Mouse (Mus musculus) liver, embryonic 11.5 days (tissue): Measurements from ENCODE around the gene Tead2. TPM values are rescaled to one million over a fixed set of nuclear protein-coding genes. Genes with fewer than 3 reads are reported as not detected.

ENCODE experiments used
- ATAC-seq: fragments of 200-750 bp; cut with Nextera tagmentation; replicated peaks from 2 replicates; pipeline ENCODE4 v1.8.0; 2017; ENCODE audit warnings: moderate number of reproducible peaks, mild to moderate bottlenecking, moderate TSS enrichment, moderate library complexity; ENCODE audit not compliant: low FRiP score
- DNase-seq: peaks from one replicate; pipeline ENCODE4 v3.0.0-alpha.2; 2017; ENCODE audit warnings: low spot score
- H3K27ac ChIP-seq: fragments of 300-500 bp; sonication (generic); 2 replicates; pipeline ENCODE4 v1.5.1; 2014; ENCODE audit warnings: mild to moderate bottlenecking, low read depth, low read length, control low read depth
- H3K27me3 ChIP-seq: fragments of 300-500 bp; sonication (generic); replicated peaks from 2 replicates; pipeline ENCODE4 v1.6.1; 2014; ENCODE audit warnings: low read length, mixed read lengths; ENCODE audit not compliant: control insufficient read depth, insufficient read depth
- H3K36me3 ChIP-seq: fragments of 300-500 bp; sonication (generic); 2 replicates; pipeline ENCODE4 v1.6.1; 2014; ENCODE audit warnings: mild to moderate bottlenecking, low read length, moderate library complexity, mixed read lengths; ENCODE audit not compliant: control insufficient read depth, insufficient read depth
- H3K4me1 ChIP-seq: fragments of 300-500 bp; sonication (generic); replicated peaks from 2 replicates; pipeline ENCODE4 v1.6.1; 2014; ENCODE audit warnings: low read length, mixed read lengths; ENCODE audit not compliant: control insufficient read depth, insufficient read depth
- H3K4me2 ChIP-seq: fragments of 300-500 bp; sonication (generic); 2 replicates; pipeline ENCODE4 v1.6.1; 2014; ENCODE audit warnings: mild to moderate bottlenecking, control low read depth, moderate library complexity
- H3K4me3 ChIP-seq: fragments of 300-500 bp; sonication (generic); 2 replicates; pipeline ENCODE4 v1.5.1; 2014; ENCODE audit warnings: low read depth, low read length, control low read depth
- H3K9ac ChIP-seq: fragments of 300-500 bp; sonication (generic); 2 replicates; pipeline ENCODE4 v1.6.1; 2014; ENCODE audit warnings: low read depth, low read length, control low read depth
- H3K9me3 ChIP-seq: fragments of 300-500 bp; sonication (generic); 2 replicates; pipeline ENCODE4 v1.6.1; 2016; ENCODE audit warnings: low read length, inconsistent platforms, mixed read lengths; ENCODE audit not compliant: control insufficient read depth
- WGBS: fragments of 180-500 bp; shearing (Covaris S2); extraction: QIAGEN DNeasy Blood & Tissue Kit; methylation state at CpG from one replicate; pipeline ENCODE4 v1.1.7; 2014; 5-methylcytosine and 5-hydroxymethylcytosine counted together
- polyA plus RNA-seq: library from polyadenylated mRNA; unstranded; fragments of >200 nt; fragmentation: Nextera tagmentation; extraction: Ambion mirVana; gene quantifications from 2 replicates; pipeline ENCODE4 v1.2.1, GENCODE M21; 2014

Tead2 gene
- polyA plus RNA-seq, 1 experiment from 2014 or later = 75.9 TPM

- no peaks in the 10 kb centered on the region for H3K27me3 ChIP-seq
- ATAC-seq (no peak), DNase-seq (no peak)
- H3K9ac ChIP-seq = no peak overlapping the region
- H3K36me3 ChIP-seq = peaks cover 42% of the 10 kb centered on the region
- H3K27ac ChIP-seq = no peak overlapping the region
- peaks cover 4% of the 10 kb centered on the region for H3K4me1 ChIP-seq
- no peak overlapping the region for H3K4me2 ChIP-seq
- no peak overlapping the region for H3K4me3 ChIP-seq
- H3K9me3 ChIP-seq = no peaks in the 10 kb centered on the region
- 92% methylated on average over 18 of the region's 18 CpGs for WGBS
These were observed 13.0 kb downstream of the Tead2 start for GRCm38 (mm10) chr7:45228548-45228947.

GRCm38 (mm10) chr7:45229046-45229445, 13.5 kb downstream of the Tead2 start:
- Histone ChIP-seq H3K4me2 (no peak overlapping the region), H3K36me3 (peaks cover 42% of the 10 kb centered on the region), H3K4me1 (peaks cover 8% of the 10 kb centered on the region), H3K9me3 (no peaks in the 10 kb centered on the region), H3K27ac (no peak overlapping the region), H3K27me3 (no peaks in the 10 kb centered on the region), H3K9ac (no peak overlapping the region; the same call in 1 of the 2 replicates), H3K4me3 (no peak overlapping the region)
- DNase-seq (no peak), ATAC-seq (no peak)
- 84% methylated on average over 8 of the region's 8 CpGs for WGBS

GRCm38 (mm10) chr7:45229459-45230203, 14.1 kb downstream of the Tead2 start:
- Histone ChIP-seq H3K27me3 (no peaks in the 10 kb centered on the region), H3K4me2 (no peak overlapping the region), H3K9ac (no peak overlapping the region; the same call in 1 of the 2 replicates), H3K27ac (no peak overlapping the region), H3K9me3 (no peaks in the 10 kb centered on the region), H3K4me3 (no peak overlapping the region), H3K4me1 (peaks cover 14% of the 10 kb centered on the region), H3K36me3 (peaks cover 40% of the 10 kb centered on the region)
- no peak for DNase-seq
- 80% methylated on average over 7 of the region's 7 CpGs for WGBS
- no peak for ATAC-seq

GRCm38 (mm10) chr7:45231192-45231591, 15.6 kb downstream of the Tead2 start:
- ATAC-seq = no peak
- DNase-seq = no peak
- peaks cover 31% of the 10 kb centered on the region for H3K36me3 ChIP-seq
- no peaks in the 10 kb centered on the region for H3K9me3 ChIP-seq
- no peak overlapping the region for H3K4me2 ChIP-seq
- 84% methylated on average over 12 of the region's 12 CpGs for WGBS
- 0 out of 2 replicates have a peak, but pooled peaks cover 4% of the 10 kb centered on the region for H3K27me3 ChIP-seq
- H3K9ac ChIP-seq = no peak overlapping the region
- H3K27ac ChIP-seq = no peak overlapping the region
- H3K4me1 ChIP-seq = peaks cover 19% of the 10 kb centered on the region
- H3K4me3 ChIP-seq = no peak overlapping the region

GRCm38 (mm10) chr7:45231941-45232340, 16.4 kb downstream of the Tead2 start:
- Histone ChIP-seq H3K9ac (no peak overlapping the region), H3K36me3 (peaks cover 27% of the 10 kb centered on the region)
- DNase-seq = no peak

GRCm38 (mm10) chr7:45232716-45233465, 17.3 kb downstream of the Tead2 start:
- 62% methylated on average over 13 of the region's 13 CpGs for WGBS
- Histone ChIP-seq H3K27ac (no peak overlapping the region), H3K36me3 (peaks cover 27% of the 10 kb centered on the region), H3K27me3 (0 out of 2 replicates have a peak, but pooled peaks cover 4% of the 10 kb centered on the region), H3K4me1 (peaks cover 19% of the 10 kb centered on the region), H3K9me3 (no peaks in the 10 kb centered on the region), H3K4me3 (no peak overlapping the region), H3K4me2 (no peak overlapping the region), H3K9ac (no peak overlapping the region)
- no peak for ATAC-seq
- DNase-seq = no peak

More at GRCm38 (mm10) chr7:45231941-45232340, 16.4 kb downstream of the Tead2 start:
- H3K9me3 ChIP-seq = no peaks in the 10 kb centered on the region
- no peak overlapping the region for H3K27ac ChIP-seq
- 87% methylated on average over 11 of the region's 11 CpGs for WGBS
- no peak overlapping the region for H3K4me2 ChIP-seq
- 0 out of 2 replicates have a peak, but pooled peaks cover 4% of the 10 kb centered on the region for H3K27me3 ChIP-seq
- peaks cover 19% of the 10 kb centered on the region for H3K4me1 ChIP-seq
- H3K4me3 ChIP-seq = no peak overlapping the region
- ATAC-seq = no peak

GRCm38 (mm10) chr7:45233580-45234332, 18.2 kb downstream of the Tead2 start:
- Histone ChIP-seq H3K4me1 (peaks cover 23% of the 10 kb centered on the region), H3K4me2 (peak overlapping the region; percentile 60), H3K27ac (no peak overlapping the region), H3K9ac (no peak overlapping the region), H3K4me3 (peak overlapping the region; percentile 20), H3K36me3 (peaks cover 24% of the 10 kb centered on the region), H3K9me3 (no peaks in the 10 kb centered on the region), H3K27me3 (0 out of 2 replicates have a peak, but pooled peaks cover 4% of the 10 kb centered on the region)
- ATAC-seq (no peak), DNase-seq (no peak)
- 46% methylated on average over 20 of the region's 20 CpGs for WGBS

- no peaks in the 10 kb centered on the region for H3K9me3 ChIP-seq
- no peak overlapping the region for H3K9ac ChIP-seq
- DNase-seq (peak; percentile 57), ATAC-seq (0 out of 2 replicates have a peak, but pooled peaks have one; percentile 13)
- H3K36me3 ChIP-seq = peaks cover 20% of the 10 kb centered on the region
- no peak overlapping the region; the same call in 1 of the 2 replicates for H3K27ac ChIP-seq
- peak overlapping the region; percentile 20 for H3K4me3 ChIP-seq
- 29% methylated on average over 29 of the region's 29 CpGs for WGBS
- 0 out of 2 replicates have a peak, but pooled peaks cover 4% of the 10 kb centered on the region for H3K27me3 ChIP-seq
- peaks cover 29% of the 10 kb centered on the region for H3K4me1 ChIP-seq
- peak overlapping the region; percentile 60 for H3K4me2 ChIP-seq
These were observed 18.8 kb downstream of the Tead2 start for GRCm38 (mm10) chr7:45234333-45234841.
